Comparison of ENCODE assay signal across 7 mouse cellular contexts in the genomic region with DNA sequence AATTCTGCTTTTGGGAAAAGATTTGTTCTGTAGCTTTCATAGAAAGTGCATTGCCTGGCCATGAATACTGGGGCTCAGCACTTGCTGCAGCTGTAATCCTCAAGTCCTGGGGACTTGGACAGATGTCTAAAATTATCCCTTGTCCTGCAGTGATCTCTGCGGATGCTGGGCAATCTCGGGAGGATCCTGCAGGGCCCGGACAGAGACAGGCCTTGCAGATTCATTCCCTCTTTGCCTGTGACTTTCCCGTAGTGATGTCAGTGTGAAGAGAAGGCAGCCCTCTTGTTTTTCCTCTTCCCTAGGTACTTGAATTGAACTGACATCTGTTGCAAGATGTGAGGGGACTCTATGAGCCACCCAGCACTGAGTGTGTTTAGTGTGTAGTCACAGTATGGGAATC.
A peak's percentile ranks its signal among the peaks of the same experiment; 100 is the strongest.
ATAC-seq and TF ChIP-seq lines count a peak whose summit lies in the region.

No protein-coding gene starts in this region.

- TF ChIP-seq POLR2A in cortical plate, adult 2 months (IDR thresholded peaks at IDR 0.05; ENCODE audit: extremely low read depth, insufficient read depth, low read length), result no peak

- no peak overlapping the region for H3K4me3 ChIP-seq in hindbrain, embryonic 15.5 days
- H3K4me3 ChIP-seq in hindbrain, embryonic 12.5 days, result no peak overlapping the region
- H3K4me3 ChIP-seq in cortical plate, adult 2 months (ENCODE audit: insufficient read depth, low read length), result no peak overlapping the region
- no peak overlapping the region for H3K4me3 ChIP-seq in embryonic facial prominence, embryonic 15.5 days (replicated peaks)
- no peak overlapping the region for H3K4me3 ChIP-seq in midbrain, embryonic 12.5 days

- no peak overlapping the region for H3K4me2 ChIP-seq in hindbrain, embryonic 15.5 days
- no peak overlapping the region for H3K4me2 ChIP-seq in hindbrain, embryonic 12.5 days (replicated peaks)
- H3K4me2 ChIP-seq in embryonic facial prominence, embryonic 15.5 days (replicated peaks), result no peak overlapping the region
- H3K4me2 ChIP-seq in midbrain, embryonic 12.5 days (replicated peaks), result no peak overlapping the region

- peaks cover 19% of the 10 kb centered on the region for H3K4me1 ChIP-seq in hindbrain, embryonic 15.5 days (replicated peaks)
- peaks cover 23% of the 10 kb centered on the region for H3K4me1 ChIP-seq in hindbrain, embryonic 12.5 days
- H3K4me1 ChIP-seq in cortical plate, adult 2 months (ENCODE audit: control insufficient read depth, insufficient read depth, low read length), result peaks cover 30% of the 10 kb centered on the region
- peaks cover 79% of the 10 kb centered on the region for H3K4me1 ChIP-seq in embryonic facial prominence, embryonic 15.5 days
- peaks cover 21% of the 10 kb centered on the region for H3K4me1 ChIP-seq in midbrain, embryonic 12.5 days

- TF ChIP-seq CTCF in cortical plate, adult 2 months (IDR thresholded peaks at IDR 0.05; ENCODE audit: extremely low read depth, insufficient read depth, low read length), result no peak

- WGBS in hindbrain, embryonic 15.5 days, result 23% methylated on average over 4 of the region's 4 CpGs
- 35% methylated on average over 4 of the region's 4 CpGs for WGBS in hindbrain, embryonic 12.5 days
- WGBS in embryonic facial prominence, embryonic 15.5 days, result 13% methylated on average over 4 of the region's 4 CpGs
- 19% methylated on average over 4 of the region's 4 CpGs for WGBS in midbrain, embryonic 12.5 days

- no peak for ATAC-seq in hindbrain, embryonic 15.5 days (ENCODE audit: low FRiP score, low read depth)
- no peak for ATAC-seq in hindbrain, embryonic 12.5 days (ENCODE audit: low FRiP score)
- ATAC-seq in embryonic facial prominence, embryonic 15.5 days (ENCODE audit: insufficient number of reproducible peaks, low FRiP score, low TSS enrichment, low read depth), result no peak
- 0 out of 2 replicates have a peak, but pooled peaks have one; percentile 16 for ATAC-seq in midbrain, embryonic 12.5 days (ENCODE audit: low FRiP score, low read depth)
- ATAC-seq in CD4-positive, CD25-positive, alpha-beta regulatory T cell, adult 4 months, result no peak
- ATAC-seq in frontal cortex, adult (ENCODE audit: low TSS enrichment), result no peak

- no peaks in the 10 kb centered on the region for H3K9me3 ChIP-seq in hindbrain, embryonic 15.5 days
- no peaks in the 10 kb centered on the region for H3K9me3 ChIP-seq in hindbrain, embryonic 12.5 days (replicated peaks)
- H3K9me3 ChIP-seq in embryonic facial prominence, embryonic 15.5 days (replicated peaks), result no peaks in the 10 kb centered on the region
- no peaks in the 10 kb centered on the region for H3K9me3 ChIP-seq in midbrain, embryonic 12.5 days

- H3K36me3 ChIP-seq in hindbrain, embryonic 15.5 days, result no peaks in the 10 kb centered on the region
- H3K36me3 ChIP-seq in hindbrain, embryonic 12.5 days, result 0 out of 2 replicates have a peak, but pooled peaks cover 6% of the 10 kb centered on the region
- H3K36me3 ChIP-seq in embryonic facial prominence, embryonic 15.5 days, result peaks cover 25% of the 10 kb centered on the region; the same call in 1 of the 2 replicates
- H3K36me3 ChIP-seq in midbrain, embryonic 12.5 days, result no peaks in the 10 kb centered on the region

- H3K9ac ChIP-seq in hindbrain, embryonic 15.5 days, result no peak overlapping the region
- no peak overlapping the region for H3K9ac ChIP-seq in hindbrain, embryonic 12.5 days
- H3K9ac ChIP-seq in embryonic facial prominence, embryonic 15.5 days, result no peak overlapping the region
- 0 out of 2 replicates have a peak overlapping the region, but pooled peaks have one; percentile 8 for H3K9ac ChIP-seq in midbrain, embryonic 12.5 days (replicated peaks)

- no peaks in the 10 kb centered on the region for H3K27me3 ChIP-seq in hindbrain, embryonic 15.5 days
- H3K27me3 ChIP-seq in hindbrain, embryonic 12.5 days, result no peaks in the 10 kb centered on the region
- H3K27me3 ChIP-seq in embryonic facial prominence, embryonic 15.5 days, result no peaks in the 10 kb centered on the region
- 0 out of 2 replicates have a peak, but pooled peaks cover 7% of the 10 kb centered on the region for H3K27me3 ChIP-seq in midbrain, embryonic 12.5 days

- H3K27ac ChIP-seq in hindbrain, embryonic 15.5 days (replicated peaks), result peak overlapping the region; percentile 56; the same call in 1 of the 2 replicates
- no peak overlapping the region for H3K27ac ChIP-seq in hindbrain, embryonic 12.5 days
- H3K27ac ChIP-seq in cortical plate, adult 2 months (ENCODE audit: insufficient read depth, low read length), result peak overlapping the region; percentile 4; the same call in 1 of the 2 replicates
- peak overlapping the region; percentile 90 for H3K27ac ChIP-seq in embryonic facial prominence, embryonic 15.5 days (replicated peaks)
- peak overlapping the region; percentile 60; the same call in 1 of the 2 replicates for H3K27ac ChIP-seq in midbrain, embryonic 12.5 days (replicated peaks)
